Mouse (Mus musculus) stomach, embryonic 14.5 days (tissue): Measurements from ENCODE around the gene Jmjd1c. TPM values are rescaled to one million over a fixed set of nuclear protein-coding genes. Genes with fewer than 3 reads are reported as not detected.

Experiments
- ATAC-seq: fragments of 200-750 bp; cut with Nextera tagmentation; 2 replicates; pipeline ENCODE4 v1.8.0; 2017; ENCODE audit warnings: low read depth, moderate TSS enrichment; ENCODE audit not compliant: insufficient number of reproducible peaks, insufficient read depth, low FRiP score
- H3K27ac ChIP-seq: fragments of 300-500 bp; sonication (generic); 2 replicates; pipeline ENCODE4 v1.5.1; 2014; ENCODE audit warnings: mild to moderate bottlenecking, low read length, moderate library complexity, mixed read lengths
- H3K27me3 ChIP-seq: fragments of 300-500 bp; sonication (generic); 2 replicates; pipeline ENCODE4 v1.6.1; 2014; ENCODE audit warnings: low read length, control low read depth, mixed read lengths; ENCODE audit not compliant: control insufficient read depth, insufficient read depth
- H3K36me3 ChIP-seq: fragments of 300-500 bp; sonication (generic); 2 replicates; pipeline ENCODE4 v1.6.1; 2014; ENCODE audit warnings: mild to moderate bottlenecking, control low read depth, low read length, moderate library complexity, mixed read lengths; ENCODE audit not compliant: control insufficient read depth, insufficient read depth
- H3K4me1 ChIP-seq: fragments of 300-500 bp; sonication (generic); 2 replicates; pipeline ENCODE4 v1.6.1; 2014; ENCODE audit warnings: low read length, control low read depth, mixed read lengths; ENCODE audit not compliant: control insufficient read depth, insufficient read depth
- H3K4me2 ChIP-seq: fragments of 300-500 bp; sonication (generic); replicated peaks from 2 replicates; pipeline ENCODE4 v1.6.1; 2014; ENCODE audit warnings: low read depth, low read length, control low read depth
- H3K4me3 ChIP-seq: fragments of 300-500 bp; sonication (generic); 2 replicates; pipeline ENCODE4 v1.5.1; 2014; ENCODE audit warnings: low read depth, low read length, control low read depth
- H3K9ac ChIP-seq: fragments of 300-500 bp; sonication (generic); replicated peaks from 2 replicates; pipeline ENCODE4 v1.6.1; 2014; ENCODE audit warnings: low read depth, mild to moderate bottlenecking, control low read depth, low read length, moderate library complexity, mixed read lengths
- H3K9me3 ChIP-seq: fragments of 300-500 bp; sonication (generic); 2 replicates; pipeline ENCODE4 v1.6.1; 2016; ENCODE audit warnings: low read depth, low read length, control low read depth; ENCODE audit not compliant: control insufficient read depth
- WGBS: fragments of 180-500 bp; shearing (Covaris S2); extraction: QIAGEN DNeasy Blood & Tissue Kit; methylation state at CpG from one replicate; pipeline ENCODE4 v1.1.7; 2014; 5-methylcytosine and 5-hydroxymethylcytosine counted together
- polyA plus RNA-seq: library from polyadenylated mRNA; unstranded; fragments of >200 nt; fragmentation: Nextera tagmentation; extraction: Ambion mirVana; gene quantifications from 2 replicates; pipeline ENCODE4 v1.2.1, GENCODE M21; 2014

The Jmjd1c gene
- polyA plus RNA-seq, 1 experiment from 2014 or later, result 58.2 TPM

DNA sequence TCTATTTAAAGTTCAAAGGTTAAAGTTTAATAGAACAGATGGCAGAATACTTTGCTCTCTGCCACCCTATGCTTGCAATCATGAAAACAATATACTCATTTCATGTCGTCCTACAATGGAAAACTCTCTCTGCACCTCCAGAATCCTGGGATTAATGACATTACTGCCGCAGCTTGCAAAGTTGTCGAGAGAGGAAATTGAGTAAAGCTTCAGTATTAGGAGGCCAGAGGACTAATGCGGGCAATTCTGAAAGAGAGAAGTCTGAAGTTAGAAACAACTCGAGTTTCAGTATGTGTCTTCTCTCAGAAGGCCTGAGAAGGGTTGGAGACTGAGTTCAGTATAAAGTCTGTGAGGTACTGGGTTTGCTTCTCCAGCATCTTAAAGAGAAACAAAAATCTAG lies 84.9 kb downstream of the Jmjd1c start:
- Histone ChIP-seq H3K4me3 (no peak overlapping the region), H3K4me1 (peaks cover 12% of the 10 kb centered on the region; the same call in 1 of the 2 replicates), H3K4me2 (no peak overlapping the region), H3K27ac (no peak overlapping the region), H3K9me3 (no peaks in the 10 kb centered on the region), H3K36me3 (no peaks in the 10 kb centered on the region), H3K9ac (no peak overlapping the region), H3K27me3 (no peaks in the 10 kb centered on the region)
- ATAC-seq, result no peak
- 60% methylated on average over 5 of the region's 5 CpGs for WGBS

GRCm38 (mm10) chr10:67182651-67183050 lies 86.7 kb downstream of the Jmjd1c start:
- Histone ChIP-seq H3K4me1 (peaks cover 13% of the 10 kb centered on the region; the same call in 1 of the 2 replicates), H3K4me2 (no peak overlapping the region), H3K9ac (no peak overlapping the region), H3K9me3 (no peaks in the 10 kb centered on the region), H3K27me3 (no peaks in the 10 kb centered on the region), H3K27ac (0 out of 2 replicates have a peak overlapping the region, but pooled peaks have one; percentile 3), H3K36me3 (no peaks in the 10 kb centered on the region), H3K4me3 (no peak overlapping the region)
- no peak for ATAC-seq
- WGBS, result 22% methylated on average over 3 of the region's 3 CpGs

GRCm38 (mm10) chr10:67183086-67183485 lies 87.2 kb downstream of the Jmjd1c start:
- WGBS, result 50% methylated on average over 1 of the region's 1 CpGs
- Histone ChIP-seq H3K27ac (no peak overlapping the region), H3K4me3 (no peak overlapping the region), H3K27me3 (no peaks in the 10 kb centered on the region), H3K36me3 (no peaks in the 10 kb centered on the region), H3K9ac (no peak overlapping the region), H3K4me2 (no peak overlapping the region), H3K9me3 (no peaks in the 10 kb centered on the region), H3K4me1 (peaks cover 13% of the 10 kb centered on the region; the same call in 1 of the 2 replicates)
- ATAC-seq, result no peak

GRCm38 (mm10) chr10:67184441-67185070 lies 88.6 kb downstream of the Jmjd1c start:
- no peak overlapping the region for H3K4me3 ChIP-seq
- no peak overlapping the region for H3K4me2 ChIP-seq
- no peak overlapping the region for H3K27ac ChIP-seq
- no peaks in the 10 kb centered on the region for H3K36me3 ChIP-seq
- no peak for ATAC-seq
- WGBS, result 66% methylated on average over 3 of the region's 3 CpGs
- peaks cover 17% of the 10 kb centered on the region; the same call in 1 of the 2 replicates for H3K4me1 ChIP-seq
- H3K9ac ChIP-seq, result no peak overlapping the region
- H3K27me3 ChIP-seq, result no peaks in the 10 kb centered on the region
- no peaks in the 10 kb centered on the region for H3K9me3 ChIP-seq

GRCm38 (mm10) chr10:67185491-67186081 lies 89.7 kb downstream of the Jmjd1c start:
- Histone ChIP-seq H3K27ac (peak overlapping the region; percentile 97), H3K36me3 (no peaks in the 10 kb centered on the region), H3K4me3 (peak overlapping the region; percentile 40), H3K4me1 (peaks cover 17% of the 10 kb centered on the region; the same call in 1 of the 2 replicates), H3K4me2 (peak overlapping the region; percentile 59), H3K9me3 (no peaks in the 10 kb centered on the region), H3K27me3 (no peaks in the 10 kb centered on the region), H3K9ac (peak overlapping the region; percentile 40; the same call in 1 of the 2 replicates)
- peak; percentile 88 for ATAC-seq
- under 1% methylated on average over 23 of the region's 23 CpGs for WGBS

GRCm38 (mm10) chr10:67186489-67186888 lies 90.6 kb downstream of the Jmjd1c start:
- Histone ChIP-seq H3K9ac (peak overlapping the region; percentile 18; the same call in 1 of the 2 replicates), H3K27ac (peak overlapping the region; percentile 97), H3K27me3 (no peaks in the 10 kb centered on the region), H3K4me1 (peaks cover 17% of the 10 kb centered on the region; the same call in 1 of the 2 replicates), H3K4me3 (peak overlapping the region; percentile 40), H3K36me3 (no peaks in the 10 kb centered on the region; the same call in 1 of the 2 replicates), H3K4me2 (peak overlapping the region; percentile 59), H3K9me3 (no peaks in the 10 kb centered on the region)
- no peak for ATAC-seq

GRCm38 (mm10) chr10:67187001-67187453 lies 91.1 kb downstream of the Jmjd1c start:
- H3K36me3 ChIP-seq, result no peaks in the 10 kb centered on the region; the same call in 1 of the 2 replicates
- WGBS, result 9% methylated on average over 5 of the region's 5 CpGs
- H3K27me3 ChIP-seq, result no peaks in the 10 kb centered on the region
- H3K9ac ChIP-seq, result peak overlapping the region; percentile 18; the same call in 1 of the 2 replicates
- peak overlapping the region; percentile 59 for H3K4me2 ChIP-seq
- peak overlapping the region; percentile 97 for H3K27ac ChIP-seq
- no peaks in the 10 kb centered on the region for H3K9me3 ChIP-seq
- peak overlapping the region; percentile 40 for H3K4me3 ChIP-seq
- peak; percentile 57; the same call in 1 of the 2 replicates for ATAC-seq
- H3K4me1 ChIP-seq, result peaks cover 17% of the 10 kb centered on the region; the same call in 1 of the 2 replicates

- H3K27me3 ChIP-seq, result no peaks in the 10 kb centered on the region
- H3K27ac ChIP-seq, result no peak overlapping the region
- H3K4me1 ChIP-seq, result peaks cover 12% of the 10 kb centered on the region; the same call in 1 of the 2 replicates
- H3K9ac ChIP-seq, result no peak overlapping the region
- no peak for ATAC-seq
- H3K4me2 ChIP-seq, result peak overlapping the region; percentile 59
- H3K36me3 ChIP-seq, result no peaks in the 10 kb centered on the region; the same call in 1 of the 2 replicates
- H3K4me3 ChIP-seq, result peak overlapping the region; percentile 40; the same call in 1 of the 2 replicates
- no peaks in the 10 kb centered on the region for H3K9me3 ChIP-seq
- 61% methylated on average over 2 of the region's 2 CpGs for WGBS
These were observed 92.0 kb downstream of the Jmjd1c start for GRCm38 (mm10) chr10:67187952-67188351.
